Mouse (Mus musculus): ENCODE results near the gene Agmo. TPM values are rescaled to one million over a fixed set of nuclear protein-coding genes. Genes with fewer than 3 reads are reported as not detected.

Gene Agmo
- polyA plus RNA-seq (2015; fragmentation: Nextera tagmentation; extraction: Ambion mirVana), result 0.23 and 0.75 TPM in 2 replicates

- ATAC-seq, result no peak
- Histone ChIP-seq H3K4me2 (ENCODE audit: low read length) (no peak within 1 kb of the TSS), H3K9ac (replicated peaks; ENCODE audit: low read depth, low read length) (no peak within 1 kb of the TSS), H3K27me3 (replicated peaks; ENCODE audit: control insufficient read depth, insufficient read depth, low read length) (no peaks in the 10 kb centered on the region), H3K4me3 (replicated peaks; ENCODE audit: low read length) (no peak within 1 kb of the TSS), H3K27ac (ENCODE audit: low read length) (no peak within 1 kb of the TSS), H3K9me3 (ENCODE audit: control insufficient read depth, low read length) (no peaks in the 10 kb centered on the region), H3K36me3 (ENCODE audit: control insufficient read depth, insufficient read depth) (no peaks in the 10 kb centered on the region), H3K4me1 (replicated peaks; ENCODE audit: control insufficient read depth, insufficient read depth, low read length) (no peaks in the 10 kb centered on the region)
- WGBS, result 62% methylated on average over 4 of the region's 4 CpGs
Measured at GRCm38 (mm10) chr12:37241566-37242021, at the start of gene Agmo. TSS of gene Agmo (plus strand) at chr12:37241641.

GRCm38 (mm10) chr12:37231119-37231518 is 10.3 kb upstream of the Agmo start:
- 94% methylated on average over 1 of the region's 1 CpGs for WGBS
- Histone ChIP-seq H3K4me2 (ENCODE audit: low read length) (no peak overlapping the region), H3K4me3 (replicated peaks; ENCODE audit: low read length) (no peak overlapping the region), H3K36me3 (ENCODE audit: control insufficient read depth, insufficient read depth) (no peaks in the 10 kb centered on the region), H3K27ac (ENCODE audit: low read length) (no peak overlapping the region), H3K9ac (replicated peaks; ENCODE audit: low read depth, low read length) (no peak overlapping the region), H3K27me3 (replicated peaks; ENCODE audit: control insufficient read depth, insufficient read depth, low read length) (no peaks in the 10 kb centered on the region), H3K9me3 (ENCODE audit: control insufficient read depth, low read length) (no peaks in the 10 kb centered on the region), H3K4me1 (replicated peaks; ENCODE audit: control insufficient read depth, insufficient read depth, low read length) (no peaks in the 10 kb centered on the region)
- no peak for ATAC-seq

GRCm38 (mm10) chr12:37240975-37241565 is 371 bp upstream of the Agmo start:
- no peaks in the 10 kb centered on the region for H3K4me1 ChIP-seq (replicated peaks; ENCODE audit: control insufficient read depth, insufficient read depth, low read length)
- no peak overlapping the region for H3K4me3 ChIP-seq (replicated peaks; ENCODE audit: low read length)
- no peak overlapping the region for H3K9ac ChIP-seq (replicated peaks; ENCODE audit: low read depth, low read length)
- 77% methylated on average over 5 of the region's 5 CpGs for WGBS
- no peaks in the 10 kb centered on the region for H3K9me3 ChIP-seq (ENCODE audit: control insufficient read depth, low read length)
- no peaks in the 10 kb centered on the region for H3K36me3 ChIP-seq (ENCODE audit: control insufficient read depth, insufficient read depth)
- H3K27me3 ChIP-seq (replicated peaks; ENCODE audit: control insufficient read depth, insufficient read depth, low read length), result no peaks in the 10 kb centered on the region
- no peak for ATAC-seq
- no peak overlapping the region for H3K27ac ChIP-seq (ENCODE audit: low read length)
- H3K4me2 ChIP-seq (ENCODE audit: low read length), result no peak overlapping the region

- no peaks in the 10 kb centered on the region for H3K4me1 ChIP-seq (replicated peaks; ENCODE audit: control insufficient read depth, insufficient read depth, low read length)
- no peak for ATAC-seq
- H3K4me3 ChIP-seq (replicated peaks; ENCODE audit: low read length), result no peak overlapping the region
- no peak overlapping the region for H3K9ac ChIP-seq (replicated peaks; ENCODE audit: low read depth, low read length)
- H3K36me3 ChIP-seq (ENCODE audit: control insufficient read depth, insufficient read depth), result no peaks in the 10 kb centered on the region
- 85% methylated on average over 3 of the region's 3 CpGs for WGBS
- H3K27ac ChIP-seq (ENCODE audit: low read length), result no peak overlapping the region
- no peaks in the 10 kb centered on the region for H3K9me3 ChIP-seq (ENCODE audit: control insufficient read depth, low read length)
- no peak overlapping the region for H3K4me2 ChIP-seq (ENCODE audit: low read length)
- no peaks in the 10 kb centered on the region for H3K27me3 ChIP-seq (replicated peaks; ENCODE audit: control insufficient read depth, insufficient read depth, low read length)
Measured at GRCm38 (mm10) chr12:37242484-37242883, 1.0 kb downstream of the Agmo start.

DNA sequence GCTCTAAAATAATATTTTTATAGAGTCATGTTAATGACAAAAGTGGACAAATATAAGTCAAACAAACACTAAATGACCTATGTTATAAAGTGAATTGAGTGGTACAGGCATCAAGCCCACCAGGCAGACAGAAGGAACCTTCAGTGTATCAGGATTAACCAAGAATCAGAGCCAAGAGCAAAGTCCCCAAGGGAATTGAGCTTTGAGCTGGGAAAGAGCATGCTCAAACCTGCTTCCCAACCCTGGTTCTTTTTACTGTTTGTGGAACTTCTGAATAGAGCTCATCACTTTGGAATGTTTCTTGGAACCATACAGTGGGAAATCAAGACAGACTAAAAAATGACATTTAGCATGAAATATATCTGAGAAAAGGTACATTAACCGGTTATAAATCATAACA is 3.4 kb downstream of the Agmo start:
- 90% methylated on average over 1 of the region's 1 CpGs for WGBS
- Histone ChIP-seq H3K4me2 (ENCODE audit: low read length) (no peak overlapping the region), H3K9ac (replicated peaks; ENCODE audit: low read depth, low read length) (no peak overlapping the region), H3K4me3 (replicated peaks; ENCODE audit: low read length) (no peak overlapping the region), H3K36me3 (ENCODE audit: control insufficient read depth, insufficient read depth) (no peaks in the 10 kb centered on the region), H3K27me3 (replicated peaks; ENCODE audit: control insufficient read depth, insufficient read depth, low read length) (no peaks in the 10 kb centered on the region), H3K4me1 (replicated peaks; ENCODE audit: control insufficient read depth, insufficient read depth, low read length) (no peaks in the 10 kb centered on the region), H3K27ac (ENCODE audit: low read length) (no peak overlapping the region), H3K9me3 (ENCODE audit: control insufficient read depth, low read length) (no peaks in the 10 kb centered on the region)
- no peak for ATAC-seq

GRCm38 (mm10) chr12:37251688-37252087 is 10.2 kb downstream of the Agmo start:
- 94% methylated on average over 5 of the region's 5 CpGs for WGBS
- no peaks in the 10 kb centered on the region for H3K36me3 ChIP-seq (ENCODE audit: control insufficient read depth, insufficient read depth)
- H3K27ac ChIP-seq (ENCODE audit: low read length), result no peak overlapping the region
- no peak for ATAC-seq
- no peaks in the 10 kb centered on the region for H3K4me1 ChIP-seq (replicated peaks; ENCODE audit: control insufficient read depth, insufficient read depth, low read length)
- no peak overlapping the region for H3K4me3 ChIP-seq (replicated peaks; ENCODE audit: low read length)
- no peaks in the 10 kb centered on the region for H3K9me3 ChIP-seq (ENCODE audit: control insufficient read depth, low read length)
- H3K4me2 ChIP-seq (ENCODE audit: low read length), result no peak overlapping the region
- H3K27me3 ChIP-seq (replicated peaks; ENCODE audit: control insufficient read depth, insufficient read depth, low read length), result no peaks in the 10 kb centered on the region
- no peak overlapping the region for H3K9ac ChIP-seq (replicated peaks; ENCODE audit: low read depth, low read length)

DNA sequence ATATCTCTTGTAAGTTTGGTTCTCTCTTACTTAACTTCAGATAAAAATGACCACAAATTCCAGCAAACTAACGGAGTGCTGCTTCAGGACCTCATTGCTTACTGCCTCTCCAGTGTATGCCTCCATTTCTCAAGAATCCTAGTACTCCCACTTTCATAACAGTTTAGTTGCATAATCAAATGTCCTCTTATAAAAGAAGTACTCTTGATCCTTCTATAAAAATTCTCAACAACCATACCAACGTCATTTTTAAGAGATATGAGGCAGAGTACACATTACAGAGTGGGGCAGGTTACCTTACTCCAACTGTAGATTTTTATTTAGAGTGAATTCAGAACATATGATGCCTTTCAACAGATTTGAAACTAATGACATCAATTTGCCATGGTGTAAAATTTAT is 15.7 kb downstream of the Agmo start:
- no peaks in the 10 kb centered on the region for H3K27me3 ChIP-seq (replicated peaks; ENCODE audit: control insufficient read depth, insufficient read depth, low read length)
- H3K9me3 ChIP-seq (ENCODE audit: control insufficient read depth, low read length), result no peaks in the 10 kb centered on the region
- no peaks in the 10 kb centered on the region for H3K4me1 ChIP-seq (replicated peaks; ENCODE audit: control insufficient read depth, insufficient read depth, low read length)
- ATAC-seq, result no peak
- H3K4me3 ChIP-seq (replicated peaks; ENCODE audit: low read length), result no peak overlapping the region
- WGBS, result 74% methylated on average over 2 of the region's 2 CpGs
- no peak overlapping the region for H3K4me2 ChIP-seq (ENCODE audit: low read length)
- no peaks in the 10 kb centered on the region for H3K36me3 ChIP-seq (ENCODE audit: control insufficient read depth, insufficient read depth)
- no peak overlapping the region for H3K9ac ChIP-seq (replicated peaks; ENCODE audit: low read depth, low read length)
- H3K27ac ChIP-seq (ENCODE audit: low read length), result no peak overlapping the region

- H3K27me3 ChIP-seq (replicated peaks; ENCODE audit: control insufficient read depth, insufficient read depth, low read length), result no peaks in the 10 kb centered on the region
- no peak overlapping the region for H3K4me3 ChIP-seq (replicated peaks; ENCODE audit: low read length)
- H3K4me2 ChIP-seq (ENCODE audit: low read length), result no peak overlapping the region
- H3K36me3 ChIP-seq (ENCODE audit: control insufficient read depth, insufficient read depth), result no peaks in the 10 kb centered on the region
- H3K4me1 ChIP-seq (replicated peaks; ENCODE audit: control insufficient read depth, insufficient read depth, low read length), result no peaks in the 10 kb centered on the region
- no peak overlapping the region for H3K27ac ChIP-seq (ENCODE audit: low read length)
- H3K9me3 ChIP-seq (ENCODE audit: control insufficient read depth, low read length), result no peaks in the 10 kb centered on the region
- no peak overlapping the region for H3K9ac ChIP-seq (replicated peaks; ENCODE audit: low read depth, low read length)
- ATAC-seq, result no peak
Measured at GRCm38 (mm10) chr12:37259771-37260528, 18.5 kb downstream of the Agmo start.

DNA sequence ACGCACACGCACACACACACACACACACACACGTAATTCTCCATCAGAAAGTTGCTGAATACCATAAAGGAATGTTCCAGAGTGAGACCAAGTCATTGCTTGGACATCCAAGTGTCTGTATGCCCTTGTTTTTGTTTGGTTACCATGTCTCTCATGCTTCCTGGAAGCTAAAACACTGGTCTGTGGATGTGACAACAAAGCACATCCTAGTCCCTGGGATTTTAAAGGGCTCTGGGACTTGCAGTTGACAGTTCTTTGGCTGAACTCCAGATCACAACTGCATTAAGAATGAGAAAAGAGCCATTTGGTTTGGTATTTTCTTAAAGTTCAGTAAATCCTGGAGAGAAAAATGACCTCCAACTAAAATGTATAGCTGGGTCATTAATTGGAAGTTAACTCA is 22.2 kb downstream of the Agmo start:
- no peak for ATAC-seq
- Histone ChIP-seq H3K9ac (replicated peaks; ENCODE audit: low read depth, low read length) (no peak overlapping the region), H3K4me3 (replicated peaks; ENCODE audit: low read length) (no peak overlapping the region), H3K9me3 (ENCODE audit: control insufficient read depth, low read length) (no peaks in the 10 kb centered on the region), H3K4me2 (ENCODE audit: low read length) (no peak overlapping the region), H3K36me3 (ENCODE audit: control insufficient read depth, insufficient read depth) (no peaks in the 10 kb centered on the region), H3K27me3 (replicated peaks; ENCODE audit: control insufficient read depth, insufficient read depth, low read length) (no peaks in the 10 kb centered on the region), H3K27ac (ENCODE audit: low read length) (no peak overlapping the region), H3K4me1 (replicated peaks; ENCODE audit: control insufficient read depth, insufficient read depth, low read length) (no peaks in the 10 kb centered on the region)
- WGBS, result 82% methylated on average over 3 of the region's 3 CpGs

All from forebrain, embryonic 16.5 days (tissue).